Mouse (Mus musculus) naive thymus-derived CD4-positive, alpha-beta T cell, adult 5 months (primary cell): Measurements from ENCODE around the gene Olfr613. TPM values are rescaled to one million over a fixed set of nuclear protein-coding genes. Genes with fewer than 3 reads are reported as not detected.

Source experiments
- polyA plus RNA-seq: library from polyadenylated mRNA; unstranded; fragments of 100-300 nt; shearing (Covaris generic); gene quantifications from one replicate; pipeline ENCODE4 v1.2.1, GENCODE M21; 2017

Gene Olfr613
- 0.06 TPM for polyA plus RNA-seq

DNA sequence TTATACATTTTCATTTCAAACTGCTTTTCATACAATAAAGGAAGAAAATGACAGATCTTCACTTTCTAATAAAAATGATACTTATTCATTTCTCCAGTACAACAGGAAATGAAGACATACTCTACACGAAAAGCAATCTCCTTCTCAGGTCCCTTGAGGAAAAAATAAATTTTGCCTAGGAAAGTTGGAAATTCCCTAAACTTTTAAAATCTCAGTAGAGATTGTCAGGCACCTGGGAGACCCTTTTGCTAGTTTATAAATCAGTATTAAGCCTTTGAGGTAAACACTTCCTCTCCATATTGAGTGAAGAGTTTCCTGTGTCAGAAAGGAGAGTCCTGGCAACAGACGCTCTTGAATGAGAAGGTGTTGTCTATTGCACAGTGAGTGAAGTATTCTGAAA, at the start of gene Olfr613:
TSS of gene Olfr613 (plus strand) at position 301 of the 400 bp plus-strand sequence.

DNA sequence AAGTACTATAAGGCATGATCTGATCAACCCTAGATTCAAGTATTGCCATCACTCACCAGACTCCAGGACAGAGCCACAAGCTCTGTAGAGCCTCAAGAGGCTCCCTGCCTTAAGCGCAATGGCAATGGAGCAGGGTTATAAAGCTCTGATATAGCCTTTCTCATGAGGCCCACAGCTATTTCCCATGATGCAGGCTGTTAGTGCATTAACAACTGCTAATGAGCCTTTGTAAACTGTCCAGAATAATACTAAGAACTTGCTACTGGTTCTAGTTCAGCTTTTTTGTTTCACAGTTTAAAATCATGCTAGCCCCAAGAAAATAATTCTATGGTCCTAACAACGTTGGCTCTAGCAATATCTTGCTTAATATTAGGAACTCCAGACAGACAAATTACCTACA, 35.9 kb upstream of the Olfr613 start, which contains the start of gene Olfr610:
TSS of gene Olfr610 (minus strand) at position 101 of the 400 bp plus-strand sequence.

DNA sequence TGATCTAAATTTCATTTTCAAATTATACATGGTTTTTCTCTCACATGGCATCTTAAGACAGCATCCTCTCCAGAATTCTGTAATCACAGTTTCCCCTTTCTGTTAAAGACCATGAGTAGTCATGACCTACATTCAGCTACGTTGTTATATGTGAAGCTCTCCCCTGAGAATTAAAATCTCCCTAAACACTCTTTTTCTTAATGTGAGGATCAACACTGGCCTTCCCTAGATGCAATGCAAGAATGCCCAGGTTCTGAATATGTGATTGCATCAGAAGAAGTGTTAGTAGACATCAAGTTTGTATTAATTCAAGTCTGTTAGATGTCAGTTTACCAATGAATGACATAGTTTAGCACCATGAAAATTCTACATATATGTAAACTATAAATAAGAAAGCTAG, 27.1 kb upstream of the Olfr613 start, which contains the start of gene Olfr611:
TSS of gene Olfr611 (minus strand) at position 101 of the 400 bp plus-strand sequence.

DNA sequence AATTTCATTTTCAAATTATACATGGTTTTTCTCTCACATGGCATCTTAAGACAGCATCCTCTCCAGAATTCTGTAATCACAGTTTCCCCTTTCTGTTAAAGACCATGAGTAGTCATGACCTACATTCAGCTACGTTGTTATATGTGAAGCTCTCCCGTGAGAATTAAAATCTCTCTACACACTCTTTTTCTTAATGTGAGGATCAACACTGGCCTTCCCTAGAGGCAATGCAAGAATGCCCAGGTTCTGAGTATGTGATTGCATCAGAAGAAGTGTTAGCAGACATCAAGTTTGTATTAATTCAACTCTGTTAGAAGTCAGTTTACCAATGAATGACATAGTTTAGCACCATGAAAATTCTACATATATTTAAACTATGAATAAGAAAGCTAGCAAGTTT, 5.3 kb upstream of the Olfr613 start, which contains the start of gene Olfr612:
TSS of gene Olfr612 (minus strand) at position 101 of the 400 bp plus-strand sequence.

DNA sequence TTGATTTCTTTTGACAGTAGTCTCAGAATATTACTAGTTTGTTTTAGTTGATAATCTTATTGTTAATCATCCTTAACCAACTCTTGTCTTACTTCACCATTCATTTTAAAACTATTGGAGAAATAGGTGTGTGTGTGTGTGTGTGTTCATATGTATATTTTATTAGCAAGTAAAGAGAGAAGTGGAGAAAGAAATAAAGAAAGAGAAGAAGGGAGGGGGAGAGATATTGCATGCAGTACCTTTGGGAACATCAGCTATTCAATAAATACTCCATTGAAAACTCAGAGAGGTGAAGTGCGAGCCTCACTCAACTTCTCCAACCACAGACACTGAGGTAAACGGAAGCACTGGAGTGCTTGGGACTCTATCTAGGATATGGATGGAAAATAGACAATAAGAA, 7.9 kb downstream of the Olfr613 start, which contains the start of gene Olfr615:
TSS of gene Olfr615 (plus strand) at position 301 of the 400 bp plus-strand sequence.

GRCm38 (mm10) chr7:103569043-103569442, 21.2 kb downstream of the Olfr613 start, which contains the start of gene Olfr616:
Gene Olfr616 (minus strand): TSS chr7:103569143.

DNA sequence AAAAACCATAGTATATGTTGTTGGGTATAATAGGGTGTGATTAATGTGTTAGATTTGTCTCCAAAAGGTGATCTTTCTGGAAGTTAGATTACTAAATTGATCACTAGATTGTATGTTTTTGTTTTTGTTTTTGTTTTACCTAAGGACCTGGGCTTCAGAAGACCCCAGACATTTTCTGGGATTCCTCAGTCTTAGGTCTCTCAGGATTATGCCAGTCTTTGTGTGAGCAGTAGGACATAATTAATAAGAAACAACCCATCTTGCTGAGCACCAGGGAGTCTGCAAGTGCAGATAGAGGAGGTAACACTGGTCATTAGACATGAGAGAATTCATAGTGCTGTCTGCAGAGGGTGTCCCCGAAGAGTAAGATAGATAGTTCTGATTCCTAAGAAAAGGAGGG, 24.9 kb downstream of the Olfr613 start, which contains the start of gene Olfr617:
TSS of gene Olfr617 (plus strand) at position 301 of the 400 bp plus-strand sequence.

GRCm38 (mm10) chr7:103589803-103590202, 41.9 kb downstream of the Olfr613 start, which contains the start of gene Olfr618:
Gene Olfr618 (plus strand): TSS chr7:103590103.

DNA sequence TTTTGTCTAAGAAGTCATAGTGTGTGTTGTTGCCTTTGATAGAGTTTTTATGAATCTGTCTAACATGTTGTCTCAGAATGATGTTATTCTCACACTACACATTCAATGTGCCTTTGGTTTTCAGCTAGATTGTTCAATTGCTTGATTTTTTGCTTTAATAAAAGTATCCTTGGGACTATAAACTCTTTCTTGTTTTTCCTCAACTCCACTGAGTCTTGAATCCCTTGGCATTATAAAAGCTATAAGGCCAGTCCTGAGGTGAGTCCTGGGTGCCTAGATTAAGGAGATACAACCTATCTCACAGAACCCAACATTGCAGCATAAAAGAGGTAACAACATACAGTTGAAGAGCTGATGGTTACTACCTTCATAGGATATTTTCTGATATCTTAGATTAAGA, 52.4 kb downstream of the Olfr613 start, which contains the start of gene Olfr619:
TSS of gene Olfr619 (plus strand) at position 301 of the 400 bp plus-strand sequence.

Other genes with a start within 250 kb of the Olfr613 start
- gene Olfr596, start 242.4 kb upstream of the Olfr613 start, polyA plus RNA-seq = not detected
- 0.25 TPM for gene Olfr597, start 231.8 kb upstream of the Olfr613 start, polyA plus RNA-seq
- not detected for gene Olfr598, start 224.5 kb upstream of the Olfr613 start, polyA plus RNA-seq
- not detected for gene Olfr599, start 212.2 kb upstream of the Olfr613 start, polyA plus RNA-seq
- not detected for gene Olfr600, start 198.4 kb upstream of the Olfr613 start, polyA plus RNA-seq
- gene Olfr601, start 185.4 kb upstream of the Olfr613 start, polyA plus RNA-seq = not detected
- gene Olfr603, start 161.9 kb upstream of the Olfr613 start, polyA plus RNA-seq = not detected
- gene Usp17lc, start 133.0 kb upstream of the Olfr613 start, polyA plus RNA-seq = not detected
- gene Olfr605, start 102.6 kb upstream of the Olfr613 start, polyA plus RNA-seq = not detected
- gene Olfr606, start 99.0 kb upstream of the Olfr613 start, polyA plus RNA-seq = not detected
- gene Olfr607, start 83.9 kb upstream of the Olfr613 start, polyA plus RNA-seq = 0.20 TPM
- gene Olfr608, start 78.2 kb upstream of the Olfr613 start, polyA plus RNA-seq = not detected
- gene Olfr609, start 50.0 kb upstream of the Olfr613 start, polyA plus RNA-seq = not detected
- not detected for gene Olfr610, start 36.0 kb upstream of the Olfr613 start, polyA plus RNA-seq
- gene Olfr611, start 27.2 kb upstream of the Olfr613 start, polyA plus RNA-seq = not detected
- not detected for gene Olfr612, start 5.4 kb upstream of the Olfr613 start, polyA plus RNA-seq
- not detected for gene Olfr615, start 8.0 kb downstream of the Olfr613 start, polyA plus RNA-seq
- not detected for gene Olfr616, start 21.1 kb downstream of the Olfr613 start, polyA plus RNA-seq
- gene Olfr617, start 25.0 kb downstream of the Olfr613 start, polyA plus RNA-seq = not detected
- not detected for gene Olfr618, start 42.0 kb downstream of the Olfr613 start, polyA plus RNA-seq
- gene Olfr619, start 52.5 kb downstream of the Olfr613 start, polyA plus RNA-seq = not detected
- gene Olfr620, start 64.5 kb downstream of the Olfr613 start, polyA plus RNA-seq = 0.25 TPM
- not detected for gene Olfr622, start 94.6 kb downstream of the Olfr613 start, polyA plus RNA-seq
- not detected for gene Olfr623, start 115.6 kb downstream of the Olfr613 start, polyA plus RNA-seq
- 0.06 TPM for gene Olfr624, start 123.1 kb downstream of the Olfr613 start, polyA plus RNA-seq
- gene Olfr625-ps1, start 134.6 kb downstream of the Olfr613 start, polyA plus RNA-seq = not detected
- not detected for gene Olfr243, start 166.6 kb downstream of the Olfr613 start, polyA plus RNA-seq
- not detected for gene Olfr628, start 182.3 kb downstream of the Olfr613 start, polyA plus RNA-seq
- not detected for gene Olfr629, start 196.9 kb downstream of the Olfr613 start, polyA plus RNA-seq
- not detected for gene Olfr630, start 209.3 kb downstream of the Olfr613 start, polyA plus RNA-seq
- not detected for gene Olfr69, start 223.5 kb downstream of the Olfr613 start, polyA plus RNA-seq
- gene Olfr68, start 231.6 kb downstream of the Olfr613 start, polyA plus RNA-seq = not detected
- gene Olfr67, start 243.7 kb downstream of the Olfr613 start, polyA plus RNA-seq = not detected